Mouse (Mus musculus) spleen, adult 2 months (tissue): Measurements from ENCODE around the gene Eddm3b.

Source experiments
- CTCF ChIP-seq: fragments of 200-500 bp; IDR thresholded peaks from 2 replicates; pipeline ENCODE4 v1.5.1; 2011; ENCODE audit warnings: mild to moderate bottlenecking, inconsistent platforms; ENCODE audit not compliant: insufficient read depth, insufficient read length, insufficient replicate concordance; ENCODE audit errors: extremely low read depth
- POLR2A ChIP-seq: fragments of 200-500 bp; IDR thresholded peaks from 2 replicates; pipeline ENCODE4 v1.6.1; 2011; ENCODE audit warnings: low read depth, low read length, inconsistent platforms

DNA sequence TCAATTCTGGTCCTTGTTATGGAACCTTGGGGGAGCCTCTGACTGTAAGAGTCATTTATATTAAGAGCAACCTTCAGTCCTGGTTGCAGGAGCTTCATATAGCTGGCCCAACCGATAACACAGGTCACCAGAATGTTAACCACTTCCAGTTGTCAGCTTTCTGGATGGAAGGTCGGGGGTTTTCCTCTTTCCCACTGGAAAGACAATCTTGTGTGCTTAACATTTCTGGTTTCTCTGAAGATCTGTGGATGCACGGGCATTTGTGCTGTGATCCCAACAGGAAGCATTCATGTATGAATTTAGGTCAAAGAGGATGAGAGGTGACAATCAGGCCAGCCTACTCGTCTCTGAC, 15.4 kb downstream of the Eddm3b start:
- no peak for TF ChIP-seq CTCF
- no peak for TF ChIP-seq POLR2A
